Mouse (Mus musculus) CH12F3 (cell line): ENCODE results near the gene Ppm1d.

Experiments used
- in situ Hi-C: fragments of 300-500 bp; cut with MboI; formaldehyde crosslinking; loops from 2 replicates; pipeline ENCODE4 v1.14.3; 2020; ENCODE audit warnings: low sequenced_read_pairs

The Ppm1d gene

GRCm38 (mm10) chr11:85329167-85329894 lies 18.3 kb downstream of the Ppm1d start:
- in situ Hi-C loops: no loop called here

- in situ Hi-C loops: no loop called here
These were observed 23.7 kb downstream of the Ppm1d start for GRCm38 (mm10) chr11:85334778-85335177.

- in situ Hi-C loops: no loop called here
These were observed 28.3 kb downstream of the Ppm1d start for GRCm38 (mm10) chr11:85339173-85339831.

- in situ Hi-C loops: no loop called here
These were observed 29.1 kb downstream of the Ppm1d start for GRCm38 (mm10) chr11:85340070-85340616.

- in situ Hi-C loops: no loop called here
These were observed 41.7 kb downstream of the Ppm1d start, which contains the start of gene Bcas3 for GRCm38 (mm10) chr11:85352539-85353380. Gene Bcas3 (plus strand): TSS chr11:85353167.

GRCm38 (mm10) chr11:85353819-85354218 lies 42.8 kb downstream of the Ppm1d start:
- in situ Hi-C loops: no loop called here

GRCm38 (mm10) chr11:85359641-85360040 lies 48.6 kb downstream of the Ppm1d start:
- in situ Hi-C loops: no loop called here

GRCm38 (mm10) chr11:85361621-85362020 lies 50.6 kb downstream of the Ppm1d start:
- in situ Hi-C loops: no loop called here

- in situ Hi-C loops: no loop called here
These were observed 55.1 kb downstream of the Ppm1d start for GRCm38 (mm10) chr11:85366168-85366567.

GRCm38 (mm10) chr11:85367823-85368222 lies 56.8 kb downstream of the Ppm1d start:
- in situ Hi-C loops: no loop called here

- in situ Hi-C loops: no loop called here
These were observed 68.0 kb downstream of the Ppm1d start for GRCm38 (mm10) chr11:85379091-85379490.

GRCm38 (mm10) chr11:85380046-85380445 lies 69.0 kb downstream of the Ppm1d start:
- in situ Hi-C loops: no loop called here

GRCm38 (mm10) chr11:85382055-85382454 lies 71.0 kb downstream of the Ppm1d start:
- in situ Hi-C loops: no loop called here

GRCm38 (mm10) chr11:85383975-85384821 lies 73.2 kb downstream of the Ppm1d start:
- in situ Hi-C loops: no loop called here

GRCm38 (mm10) chr11:85392179-85392863 lies 81.3 kb downstream of the Ppm1d start:
- in situ Hi-C loops: no loop called here

- in situ Hi-C loops: no loop called here
These were observed 81.8 kb downstream of the Ppm1d start for GRCm38 (mm10) chr11:85392864-85393220.

- in situ Hi-C loops: no loop called here
These were observed 82.9 kb downstream of the Ppm1d start for GRCm38 (mm10) chr11:85393990-85394389.

GRCm38 (mm10) chr11:85395361-85395760 lies 84.3 kb downstream of the Ppm1d start:
- in situ Hi-C loops: no loop called here
